Mouse (Mus musculus): ENCODE results near the gene Catsper3. TPM values are rescaled to one million over a fixed set of nuclear protein-coding genes. Genes with fewer than 3 reads are reported as not detected.

Gene Catsper3
- polyA plus RNA-seq (2016; fragmentation: Nextera tagmentation; extraction: Ambion mirVana), result 0.13 TPM in 1 of 2 replicates, not detected in the other

DNA sequence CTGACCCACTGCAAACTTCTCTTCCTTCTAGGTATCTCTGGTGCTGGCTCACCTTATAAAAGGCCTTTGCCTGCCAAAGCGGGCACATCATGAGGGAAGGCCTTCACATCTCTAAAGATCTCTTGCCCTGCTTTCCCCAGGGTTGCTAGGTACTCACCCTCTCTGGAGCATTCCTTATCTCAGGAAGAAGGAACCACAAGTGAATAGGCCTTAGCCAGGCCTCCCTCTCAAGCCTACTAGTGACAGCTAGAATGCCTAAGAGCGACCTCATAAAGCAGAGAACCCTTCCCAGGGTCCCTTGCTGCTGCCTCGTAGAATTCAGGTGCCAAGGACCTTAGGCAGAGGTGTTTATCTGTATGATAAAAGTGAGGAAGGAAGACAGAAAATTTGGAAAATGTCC, at the start of gene Catsper3:
Gene Catsper3, plus strand, starts transcription at position 301 of the 400 bp plus-strand sequence.
- H3K9ac ChIP-seq, result no peak within 1 kb of the TSS
- no peaks in the 10 kb centered on the region for H3K9me3 ChIP-seq (replicated peaks)
- WGBS (ENCODE audit: insufficient replicate concordance), result 76% methylated on average over 3 of the region's 3 CpGs
- no peak for ATAC-seq
- H3K27ac ChIP-seq, result no peak within 1 kb of the TSS
- no peaks in the 10 kb centered on the region for H3K4me1 ChIP-seq
- no peak within 1 kb of the TSS for H3K4me2 ChIP-seq
- H3K27me3 ChIP-seq (replicated peaks), result no peaks in the 10 kb centered on the region
- no peak within 1 kb of the TSS for H3K4me3 ChIP-seq
- no peaks in the 10 kb centered on the region for H3K36me3 ChIP-seq

GRCm38 (mm10) chr13:55737885-55738284, 46.5 kb upstream of the Catsper3 start:
- no peak overlapping the region for H3K9ac ChIP-seq
- H3K9me3 ChIP-seq (replicated peaks), result no peaks in the 10 kb centered on the region
- H3K27me3 ChIP-seq (replicated peaks), result no peaks in the 10 kb centered on the region
- H3K4me1 ChIP-seq, result no peaks in the 10 kb centered on the region
- peaks cover 18% of the 10 kb centered on the region; the same call in 1 of the 2 replicates for H3K36me3 ChIP-seq
- H3K27ac ChIP-seq, result no peak overlapping the region
- no peak overlapping the region for H3K4me2 ChIP-seq
- 83% methylated on average over 8 of the region's 8 CpGs for WGBS (ENCODE audit: insufficient replicate concordance)
- ATAC-seq, result no peak
- H3K4me3 ChIP-seq, result no peak overlapping the region

DNA sequence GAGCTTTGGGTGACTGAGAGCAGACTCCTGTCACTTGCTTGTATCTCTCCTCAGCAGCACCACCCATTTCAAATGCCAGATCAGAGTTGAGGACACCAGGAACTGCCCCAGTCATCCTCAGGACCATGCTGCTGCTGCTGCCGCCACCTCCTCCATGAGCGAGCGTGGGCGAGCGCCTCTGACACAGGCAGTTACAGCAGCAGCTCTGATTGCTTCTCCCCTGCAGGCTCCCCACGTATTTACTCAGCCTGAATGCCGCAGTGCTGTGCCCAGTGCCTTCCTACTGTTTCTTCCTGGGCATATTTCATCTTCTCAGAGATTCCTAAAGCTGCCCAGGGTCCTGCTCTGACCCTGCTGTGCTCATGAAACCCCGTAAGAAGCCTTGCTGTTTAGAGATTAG, 42.1 kb upstream of the Catsper3 start:
- no peak for ATAC-seq

GRCm38 (mm10) chr13:55754380-55754779, 30.0 kb upstream of the Catsper3 start:
- Histone ChIP-seq H3K9ac (no peak overlapping the region), H3K27me3 (replicated peaks) (no peaks in the 10 kb centered on the region)
- 68% methylated on average over 13 of the region's 13 CpGs for WGBS (ENCODE audit: insufficient replicate concordance)

More for the DNA sequence above, 42.1 kb upstream of the Catsper3 start:
- Histone ChIP-seq H3K36me3 (peaks cover 12% of the 10 kb centered on the region; the same call in 1 of the 2 replicates), H3K9me3 (replicated peaks) (no peaks in the 10 kb centered on the region), H3K4me3 (no peak overlapping the region), H3K4me2 (no peak overlapping the region), H3K9ac (no peak overlapping the region), H3K4me1 (no peaks in the 10 kb centered on the region), H3K27ac (no peak overlapping the region), H3K27me3 (replicated peaks) (no peaks in the 10 kb centered on the region)
- WGBS (ENCODE audit: insufficient replicate concordance), result 74% methylated on average over 8 of the region's 8 CpGs

DNA sequence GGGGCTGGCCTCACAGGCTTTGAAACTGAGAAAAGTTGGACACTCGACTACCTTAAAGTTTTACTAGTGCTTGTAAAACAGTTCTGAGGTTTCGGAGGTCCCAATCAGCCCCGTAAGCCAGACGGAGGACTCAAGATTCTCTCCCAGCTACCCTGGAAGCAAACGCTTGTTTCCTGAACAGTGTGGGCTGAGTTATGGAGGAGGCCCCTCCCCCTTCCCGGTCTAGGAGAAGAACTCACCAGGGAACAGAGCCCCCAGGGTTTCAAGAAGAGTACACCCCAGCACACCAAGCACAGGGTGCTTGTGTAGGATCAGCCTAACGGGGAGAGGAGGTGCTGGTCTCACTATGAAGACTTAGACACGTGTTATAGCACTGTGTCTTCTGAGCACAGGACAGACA, 27.6 kb upstream of the Catsper3 start:
- no peak overlapping the region for H3K27ac ChIP-seq
- no peaks in the 10 kb centered on the region; the same call in 1 of the 2 replicates for H3K4me1 ChIP-seq
- no peak overlapping the region for H3K9ac ChIP-seq
- H3K4me3 ChIP-seq, result no peak overlapping the region
- H3K4me2 ChIP-seq, result no peak overlapping the region; the same call in 1 of the 2 replicates
- ATAC-seq, result no peak
- no peaks in the 10 kb centered on the region for H3K27me3 ChIP-seq (replicated peaks)
- H3K36me3 ChIP-seq, result no peaks in the 10 kb centered on the region
- 42% methylated on average over 8 of the region's 8 CpGs for WGBS (ENCODE audit: insufficient replicate concordance)
- no peaks in the 10 kb centered on the region for H3K9me3 ChIP-seq (replicated peaks)

More at GRCm38 (mm10) chr13:55754380-55754779, 30.0 kb upstream of the Catsper3 start:
- H3K4me3 ChIP-seq, result no peak overlapping the region
- no peak overlapping the region for H3K27ac ChIP-seq
- H3K4me2 ChIP-seq, result no peak overlapping the region
- no peaks in the 10 kb centered on the region; the same call in 1 of the 2 replicates for H3K4me1 ChIP-seq
- no peaks in the 10 kb centered on the region for H3K9me3 ChIP-seq (replicated peaks)
- no peaks in the 10 kb centered on the region for H3K36me3 ChIP-seq
- ATAC-seq, result no peak

GRCm38 (mm10) chr13:55757645-55758044, 26.7 kb upstream of the Catsper3 start:
- Histone ChIP-seq H3K27ac (no peak overlapping the region), H3K9ac (no peak overlapping the region), H3K4me1 (no peaks in the 10 kb centered on the region; the same call in 1 of the 2 replicates), H3K9me3 (replicated peaks) (no peaks in the 10 kb centered on the region), H3K4me2 (no peak overlapping the region), H3K4me3 (no peak overlapping the region), H3K27me3 (replicated peaks) (no peaks in the 10 kb centered on the region), H3K36me3 (no peaks in the 10 kb centered on the region)
- WGBS (ENCODE audit: insufficient replicate concordance), result 82% methylated on average over 6 of the region's 6 CpGs
- no peak for ATAC-seq

DNA sequence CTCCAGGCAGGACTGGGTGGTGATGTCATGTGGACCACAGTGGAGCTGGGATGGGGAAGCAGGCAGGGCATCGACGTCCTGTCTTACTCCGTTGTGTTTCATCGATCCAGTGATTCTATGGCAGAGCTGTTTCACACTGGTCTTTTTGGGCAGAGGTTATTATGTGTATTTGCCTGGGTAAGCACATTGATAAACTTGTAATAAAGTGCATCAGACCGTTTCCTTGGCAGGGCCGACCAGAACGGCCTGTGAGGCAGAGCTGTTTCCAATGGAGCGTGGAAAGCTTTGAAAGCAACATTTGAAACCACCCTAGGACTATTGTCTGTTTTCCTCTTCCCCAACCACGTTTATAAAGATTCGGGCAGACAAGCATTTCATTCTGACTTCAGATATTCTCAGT, 23.8 kb upstream of the Catsper3 start:
- Histone ChIP-seq H3K4me3 (no peak overlapping the region), H3K27me3 (replicated peaks) (no peaks in the 10 kb centered on the region), H3K9me3 (replicated peaks) (no peaks in the 10 kb centered on the region), H3K9ac (no peak overlapping the region), H3K27ac (no peak overlapping the region), H3K36me3 (no peaks in the 10 kb centered on the region), H3K4me2 (no peak overlapping the region), H3K4me1 (peaks cover 6% of the 10 kb centered on the region; the same call in 1 of the 2 replicates)
- 71% methylated on average over 10 of the region's 10 CpGs for WGBS (ENCODE audit: insufficient replicate concordance)
- no peak for ATAC-seq

- WGBS (ENCODE audit: insufficient replicate concordance), result 82% methylated on average over 10 of the region's 10 CpGs
- ATAC-seq, result no peak
- H3K27ac ChIP-seq, result no peak overlapping the region
- H3K4me2 ChIP-seq, result no peak overlapping the region
- no peaks in the 10 kb centered on the region for H3K36me3 ChIP-seq
- H3K9ac ChIP-seq, result no peak overlapping the region
- H3K4me1 ChIP-seq, result peaks cover 6% of the 10 kb centered on the region; the same call in 1 of the 2 replicates
- H3K4me3 ChIP-seq, result no peak overlapping the region
- no peaks in the 10 kb centered on the region for H3K9me3 ChIP-seq (replicated peaks)
- H3K27me3 ChIP-seq (replicated peaks), result no peaks in the 10 kb centered on the region
Observed at GRCm38 (mm10) chr13:55761486-55761885, 22.9 kb upstream of the Catsper3 start.

GRCm38 (mm10) chr13:55774352-55774751, 10.0 kb upstream of the Catsper3 start:
- ATAC-seq, result no peak
- peaks cover 5% of the 10 kb centered on the region; the same call in 1 of the 2 replicates for H3K9me3 ChIP-seq (replicated peaks)
- H3K36me3 ChIP-seq, result 0 out of 2 replicates have a peak, but pooled peaks cover 3% of the 10 kb centered on the region
- H3K9ac ChIP-seq, result no peak overlapping the region
- H3K27ac ChIP-seq, result no peak overlapping the region
- no peaks in the 10 kb centered on the region for H3K27me3 ChIP-seq (replicated peaks)
- WGBS (ENCODE audit: insufficient replicate concordance), result 82% methylated on average over 7 of the region's 7 CpGs
- no peak overlapping the region for H3K4me2 ChIP-seq
- H3K4me3 ChIP-seq, result no peak overlapping the region
- no peaks in the 10 kb centered on the region for H3K4me1 ChIP-seq

GRCm38 (mm10) chr13:55775056-55775455, 9.3 kb upstream of the Catsper3 start:
- Histone ChIP-seq H3K9me3 (replicated peaks) (peaks cover 5% of the 10 kb centered on the region; the same call in 1 of the 2 replicates), H3K27ac (no peak overlapping the region), H3K4me3 (no peak overlapping the region), H3K9ac (no peak overlapping the region), H3K4me2 (no peak overlapping the region), H3K36me3 (0 out of 2 replicates have a peak, but pooled peaks cover 3% of the 10 kb centered on the region), H3K4me1 (no peaks in the 10 kb centered on the region), H3K27me3 (replicated peaks) (no peaks in the 10 kb centered on the region)
- ATAC-seq, result no peak
- WGBS (ENCODE audit: insufficient replicate concordance), result 56% methylated on average over 11 of the region's 11 CpGs

GRCm38 (mm10) chr13:55786120-55786519, 1.8 kb downstream of the Catsper3 start:
- H3K4me3 ChIP-seq, result no peak overlapping the region
- H3K4me2 ChIP-seq, result no peak overlapping the region
- no peaks in the 10 kb centered on the region for H3K9me3 ChIP-seq (replicated peaks)
- H3K36me3 ChIP-seq, result no peaks in the 10 kb centered on the region
- ATAC-seq, result no peak
- H3K27ac ChIP-seq, result no peak overlapping the region
- WGBS (ENCODE audit: insufficient replicate concordance), result 59% methylated on average over 11 of the region's 11 CpGs
- H3K4me1 ChIP-seq, result no peaks in the 10 kb centered on the region
- H3K9ac ChIP-seq, result no peak overlapping the region
- no peaks in the 10 kb centered on the region for H3K27me3 ChIP-seq (replicated peaks)

DNA sequence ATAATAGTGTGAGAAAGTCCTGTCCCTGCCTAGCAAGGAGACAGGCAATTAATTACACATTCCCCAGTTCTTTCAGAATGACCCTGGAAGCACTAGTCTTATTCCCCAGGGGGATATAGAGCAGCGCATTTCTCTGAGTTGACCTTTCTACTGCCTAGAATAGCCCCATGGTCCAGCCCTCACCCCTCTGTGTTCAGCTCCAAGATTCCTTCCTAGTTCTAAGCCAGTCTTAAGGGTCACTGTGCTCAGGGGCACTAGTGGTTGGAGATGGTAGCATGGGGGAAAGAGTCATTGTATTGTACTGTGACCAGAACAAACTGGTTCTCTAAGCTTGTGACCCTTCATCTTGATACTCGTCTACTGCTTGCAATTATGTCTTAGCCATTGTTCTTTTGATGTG, 16.9 kb downstream of the Catsper3 start:
- H3K9ac ChIP-seq, result no peak overlapping the region
- no peaks in the 10 kb centered on the region for H3K36me3 ChIP-seq
- no peaks in the 10 kb centered on the region for H3K27me3 ChIP-seq (replicated peaks)
- WGBS (ENCODE audit: insufficient replicate concordance), result 58% methylated on average over 2 of the region's 2 CpGs
- no peak overlapping the region for H3K4me2 ChIP-seq
- no peaks in the 10 kb centered on the region for H3K4me1 ChIP-seq
- H3K27ac ChIP-seq, result no peak overlapping the region
- no peak for ATAC-seq
- H3K9me3 ChIP-seq (replicated peaks), result no peaks in the 10 kb centered on the region
- H3K4me3 ChIP-seq, result no peak overlapping the region

- Histone ChIP-seq H3K4me2 (no peak overlapping the region), H3K27ac (no peak overlapping the region), H3K36me3 (no peaks in the 10 kb centered on the region), H3K4me1 (no peaks in the 10 kb centered on the region), H3K9me3 (replicated peaks) (no peaks in the 10 kb centered on the region), H3K9ac (no peak overlapping the region), H3K4me3 (no peak overlapping the region), H3K27me3 (replicated peaks) (peaks cover 5% of the 10 kb centered on the region)
- ATAC-seq, result no peak
- 69% methylated on average over 1 of the region's 1 CpGs for WGBS (ENCODE audit: insufficient replicate concordance)
Observed at GRCm38 (mm10) chr13:55803973-55804372, 19.6 kb downstream of the Catsper3 start.

All from liver, embryonic 12.5 days (tissue).